Mouse (Mus musculus) thymus, postnatal 14 days (tissue): ENCODE data around the gene Mettl1.

Experiments used
- DNase-seq: peaks from one replicate; pipeline ENCODE4 v3.0.0; 2021

The Mettl1 gene

GRCm38 (mm10) chr10:127041274-127041766 lies at the start of gene Mettl1, which contains the start of gene Eef1akmt3:
TSS of gene Mettl1 (plus strand) at chr10:127041414.
TSS of gene Eef1akmt3 (minus strand) at chr10:127041513.
- peak; percentile 34 for DNase-seq

GRCm38 (mm10) chr10:126991676-126992075 lies 49.5 kb upstream of the Mettl1 start:
- DNase-seq: no peak

GRCm38 (mm10) chr10:126993621-126994020 lies 47.6 kb upstream of the Mettl1 start:
- DNase-seq: no peak

- DNase-seq: no peak
Observed at GRCm38 (mm10) chr10:126997340-126998113, 43.7 kb upstream of the Mettl1 start.

GRCm38 (mm10) chr10:127000529-127000928 lies 40.7 kb upstream of the Mettl1 start, which contains the start of gene Avil:
TSS of gene Avil (plus strand) at chr10:127000709.
- DNase-seq: no peak

- DNase-seq: no peak
Observed at GRCm38 (mm10) chr10:127001297-127001696, 39.9 kb upstream of the Mettl1 start.

GRCm38 (mm10) chr10:127002056-127002455 lies 39.2 kb upstream of the Mettl1 start:
- DNase-seq: no peak

- DNase-seq: no peak
Observed at GRCm38 (mm10) chr10:127002765-127003164, 38.4 kb upstream of the Mettl1 start.

GRCm38 (mm10) chr10:127003334-127003733 lies 37.9 kb upstream of the Mettl1 start:
- no peak for DNase-seq

GRCm38 (mm10) chr10:127003806-127004205 lies 37.4 kb upstream of the Mettl1 start:
- no peak for DNase-seq

GRCm38 (mm10) chr10:127016488-127016887 lies 24.7 kb upstream of the Mettl1 start:
- no peak for DNase-seq

GRCm38 (mm10) chr10:127017071-127017470 lies 24.1 kb upstream of the Mettl1 start:
- DNase-seq: no peak

GRCm38 (mm10) chr10:127018422-127018821 lies 22.8 kb upstream of the Mettl1 start:
- DNase-seq: no peak

GRCm38 (mm10) chr10:127030336-127031296 lies 10.6 kb upstream of the Mettl1 start, which contains the start of gene Tsfm:
TSS of gene Tsfm (minus strand) at chr10:127030840.
- DNase-seq: peak; percentile 94

GRCm38 (mm10) chr10:127033301-127033741 lies 7.9 kb upstream of the Mettl1 start:
- no peak for DNase-seq

GRCm38 (mm10) chr10:127036273-127036672 lies 4.9 kb upstream of the Mettl1 start:
- DNase-seq: no peak

- DNase-seq: no peak
Observed at GRCm38 (mm10) chr10:127037641-127038040, 3.6 kb upstream of the Mettl1 start.

GRCm38 (mm10) chr10:127040569-127041214 lies 522 bp upstream of the Mettl1 start:
- DNase-seq: no peak

- DNase-seq: peak; percentile 81
Observed at GRCm38 (mm10) chr10:127041774-127042338, 642 bp downstream of the Mettl1 start.

GRCm38 (mm10) chr10:127042468-127043115 lies 1.4 kb downstream of the Mettl1 start:
- no peak for DNase-seq

GRCm38 (mm10) chr10:127043187-127043586 lies 2.0 kb downstream of the Mettl1 start:
- no peak for DNase-seq

- DNase-seq: no peak
Observed at GRCm38 (mm10) chr10:127047954-127048353, 6.7 kb downstream of the Mettl1 start, which contains the start of gene Cyp27b1. TSS of gene Cyp27b1 (plus strand) at chr10:127048250.
